Mouse (Mus musculus) mesoderm, embryonic 11.5 days (tissue): Measurements from ENCODE around the gene Ap2a2.
"Not testable (repeated sequence)": the region's sequence is repeated elsewhere in the genome, so short reads cannot be mapped to it uniquely, and the experiment has no call there.

Experiments used
- DNase-seq: peaks from one replicate; pipeline ENCODE4 v3.0.0-alpha.2; 2012; ENCODE audit warnings: low read depth, low spot score

Gene Ap2a2

GRCm38 (mm10) chr7:141593056-141593455 lies 31.1 kb downstream of the Ap2a2 start:
- DNase-seq = no peak

GRCm38 (mm10) chr7:141596971-141597370 lies 35.0 kb downstream of the Ap2a2 start:
- no peak for DNase-seq

- DNase-seq = no peak
These were observed 35.6 kb downstream of the Ap2a2 start for GRCm38 (mm10) chr7:141597563-141597962.

GRCm38 (mm10) chr7:141607717-141608116 lies 45.7 kb downstream of the Ap2a2 start:
- no peak for DNase-seq

GRCm38 (mm10) chr7:141609719-141610514 lies 47.9 kb downstream of the Ap2a2 start:
- DNase-seq = no peak

GRCm38 (mm10) chr7:141611711-141612370 lies 49.9 kb downstream of the Ap2a2 start:
- no peak for DNase-seq

- DNase-seq = no peak
These were observed 50.4 kb downstream of the Ap2a2 start for GRCm38 (mm10) chr7:141612371-141612760.

GRCm38 (mm10) chr7:141612791-141613190 lies 50.8 kb downstream of the Ap2a2 start:
- DNase-seq = no peak

- DNase-seq = no peak
These were observed 52.4 kb downstream of the Ap2a2 start for GRCm38 (mm10) chr7:141614329-141614832.

GRCm38 (mm10) chr7:141624214-141624613 lies 62.2 kb downstream of the Ap2a2 start:
- no peak for DNase-seq

- DNase-seq = no peak
These were observed 63.3 kb downstream of the Ap2a2 start for GRCm38 (mm10) chr7:141625120-141625810.

- no peak for DNase-seq
These were observed 66.0 kb downstream of the Ap2a2 start for GRCm38 (mm10) chr7:141628018-141628417.

GRCm38 (mm10) chr7:141629241-141629640 lies 67.3 kb downstream of the Ap2a2 start:
- no peak for DNase-seq

- DNase-seq = not testable (repeated sequence)
These were observed 76.1 kb downstream of the Ap2a2 start for GRCm38 (mm10) chr7:141638077-141638476.

- not testable (repeated sequence) for DNase-seq
These were observed 76.8 kb downstream of the Ap2a2 start for GRCm38 (mm10) chr7:141638513-141639334.

GRCm38 (mm10) chr7:141639335-141639890 lies 77.4 kb downstream of the Ap2a2 start:
- not testable (repeated sequence) for DNase-seq

GRCm38 (mm10) chr7:141642375-141642774 lies 80.4 kb downstream of the Ap2a2 start:
- DNase-seq = no peak

- peak; percentile 31 for DNase-seq
These were observed 81.2 kb downstream of the Ap2a2 start for GRCm38 (mm10) chr7:141643160-141643559.

GRCm38 (mm10) chr7:141647083-141647482 lies 85.1 kb downstream of the Ap2a2 start:
- DNase-seq = no peak

- no peak for DNase-seq
These were observed 85.8 kb downstream of the Ap2a2 start for GRCm38 (mm10) chr7:141647815-141648214.

GRCm38 (mm10) chr7:141652191-141652590 lies 90.2 kb downstream of the Ap2a2 start:
- DNase-seq = no peak
